Mouse (Mus musculus) kidney, postnatal 10 days (tissue): ENCODE results near the gene Hnrnph1.
A peak's percentile ranks its signal among the peaks of the same experiment; 100 is the strongest.
"Not testable (repeated sequence)": the region's sequence is repeated elsewhere in the genome, so short reads cannot be mapped to it uniquely, and the experiment has no call there.

Experiments
- DNase-seq: peaks from one replicate; pipeline ENCODE4 v3.0.0; 2021; ENCODE audit warnings: mixed read lengths

Hnrnph1 gene

GRCm38 (mm10) chr11:50376911-50377891 lies at the start of gene Hnrnph1:
Hnrnph1 (plus strand) TSS chr11:50376990.
- peak; percentile 99 for DNase-seq

GRCm38 (mm10) chr11:50328075-50328625 lies 48.6 kb upstream of the Hnrnph1 start:
- DNase-seq = no peak

DNA sequence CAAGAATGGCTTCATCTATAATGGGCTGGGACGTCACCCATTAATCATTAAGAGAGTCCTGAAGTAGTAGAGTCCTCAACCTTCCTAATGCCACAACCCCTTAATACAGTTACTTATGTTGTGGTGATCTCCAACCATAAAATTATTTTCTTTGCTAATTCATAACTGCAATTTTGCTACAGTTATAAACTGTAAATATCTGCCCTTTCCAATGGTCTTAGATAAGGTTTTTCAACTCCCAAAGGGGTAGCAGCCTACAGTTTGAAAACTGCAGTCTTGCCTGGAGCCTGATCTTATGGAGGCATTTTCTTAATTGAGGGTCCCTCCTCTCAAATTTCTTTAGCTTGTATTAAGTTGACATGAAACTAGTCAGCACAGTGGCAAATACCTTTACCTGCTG lies 47.4 kb upstream of the Hnrnph1 start:
- DNase-seq = no peak

GRCm38 (mm10) chr11:50333181-50333580 lies 43.6 kb upstream of the Hnrnph1 start:
- DNase-seq = no peak

DNA sequence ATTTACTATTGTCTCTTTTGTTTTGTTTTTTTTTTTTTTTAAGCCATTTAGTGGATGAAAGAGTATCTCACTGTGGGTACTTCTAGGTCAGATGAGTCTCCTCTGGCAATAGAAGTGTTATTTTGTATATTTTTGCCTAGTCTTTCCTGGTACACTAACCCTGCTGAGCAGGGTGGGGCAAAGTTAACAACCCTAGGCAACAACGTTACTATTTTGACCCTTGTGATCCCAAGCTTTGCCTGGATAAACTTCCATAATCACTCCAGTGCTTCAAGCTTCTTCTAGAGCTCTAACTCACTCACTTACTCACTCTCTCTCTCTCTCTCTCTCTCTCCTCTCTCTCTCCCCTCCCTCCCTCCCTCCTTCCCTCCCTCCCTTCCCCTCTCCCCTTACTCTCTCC lies 40.7 kb upstream of the Hnrnph1 start:
- no peak for DNase-seq

GRCm38 (mm10) chr11:50336891-50337290 lies 39.9 kb upstream of the Hnrnph1 start:
- no peak for DNase-seq

- DNase-seq = no peak
These were observed 31.3 kb upstream of the Hnrnph1 start for GRCm38 (mm10) chr11:50345486-50345885.

DNA sequence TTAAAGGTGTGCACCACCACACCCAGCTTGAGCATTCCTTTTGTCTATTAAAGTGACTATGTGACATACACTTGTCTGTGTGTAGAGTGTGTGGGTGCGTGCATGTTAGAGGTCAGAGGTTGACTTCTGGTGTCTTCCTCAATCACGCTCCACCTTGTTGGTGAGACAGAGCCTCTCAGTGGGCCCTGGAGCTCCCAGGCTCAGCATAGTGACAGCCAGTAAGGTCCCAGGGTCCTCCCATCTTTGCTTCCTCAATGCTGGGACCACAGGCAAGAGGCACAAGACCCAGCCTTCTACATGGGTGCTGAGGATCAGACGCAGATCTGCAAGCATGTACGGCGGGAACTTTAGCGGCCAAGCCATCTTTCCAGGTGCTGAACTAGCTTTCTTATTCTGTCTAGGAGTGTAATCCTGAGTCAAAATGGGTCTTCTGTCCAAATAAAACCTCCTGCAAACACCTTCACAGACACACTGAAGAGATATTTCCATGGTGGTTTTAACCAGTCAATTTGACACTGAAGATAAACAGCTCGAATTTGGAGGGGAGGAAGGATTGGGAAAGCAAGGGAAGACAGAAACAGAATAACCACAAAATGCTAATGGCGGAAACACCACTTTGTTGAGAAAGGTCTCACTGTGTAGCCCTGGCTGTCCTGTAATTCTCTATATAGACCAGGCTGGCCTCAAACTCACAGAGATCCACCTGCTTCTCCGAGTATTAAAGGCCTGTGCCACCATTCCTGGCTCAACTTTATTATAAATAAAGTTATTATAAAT lies 30.3 kb upstream of the Hnrnph1 start:
- no peak for DNase-seq

DNA sequence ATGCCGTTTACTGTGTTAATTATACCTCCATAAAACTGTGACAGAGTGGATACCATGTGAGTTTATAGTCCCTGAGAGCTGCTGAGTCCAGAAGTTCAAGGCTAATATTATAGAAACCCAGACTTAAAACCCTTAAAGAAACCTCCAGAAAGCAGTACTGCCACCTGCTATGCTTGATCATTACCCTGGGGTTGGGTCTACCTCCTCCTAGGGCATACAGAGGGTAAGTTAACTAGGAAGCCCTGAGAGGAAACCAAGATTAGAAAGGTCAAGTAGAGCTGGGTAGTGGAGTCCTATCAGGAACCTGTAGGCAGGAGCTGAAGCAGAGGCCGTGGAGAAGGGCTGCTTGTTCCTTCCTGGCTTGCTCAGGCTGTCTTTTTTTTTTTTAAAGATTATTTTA lies 24.6 kb upstream of the Hnrnph1 start:
- no peak for DNase-seq

DNA sequence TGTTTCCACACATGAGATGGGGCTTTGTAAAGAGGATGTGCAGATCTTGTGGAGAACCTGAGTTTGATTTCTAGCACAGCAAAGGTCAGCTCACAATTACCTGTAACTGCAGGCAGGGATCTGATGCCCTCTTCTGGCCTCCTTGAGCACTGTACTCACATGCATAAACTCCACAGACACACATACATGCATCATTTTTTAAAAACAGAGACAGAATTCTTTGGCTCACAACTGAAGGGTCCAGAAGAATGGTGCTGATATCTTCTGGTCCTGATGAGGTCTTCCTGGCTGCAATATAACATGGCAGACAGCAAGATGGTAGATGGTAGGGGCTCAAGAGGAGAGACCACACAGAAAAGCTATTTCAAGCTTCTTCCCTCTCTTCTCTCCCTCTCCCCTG lies 22.6 kb upstream of the Hnrnph1 start, which contains the start of gene Cby3:
Gene Cby3, plus strand, starts transcription at position 301 of the 400 bp plus-strand sequence.
- DNase-seq = no peak

DNA sequence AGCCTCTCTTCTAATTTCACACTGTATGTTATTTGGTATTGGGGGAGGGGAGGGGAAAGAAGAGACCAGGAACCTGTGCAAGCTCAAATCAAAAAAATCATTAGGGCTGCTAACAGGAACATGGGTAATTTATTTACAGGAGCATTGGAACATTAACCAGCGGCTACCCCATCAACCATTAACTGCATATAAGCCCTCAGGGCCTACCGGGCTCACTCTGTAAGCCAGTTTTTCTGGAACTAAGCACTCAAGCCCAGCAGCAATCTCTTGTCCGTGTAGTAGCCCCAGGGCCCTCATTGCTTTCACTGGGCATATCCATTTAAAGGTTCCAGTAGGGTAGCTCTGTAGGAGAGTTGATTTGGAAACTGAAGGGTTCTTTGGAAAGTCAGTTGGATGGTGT lies 21.9 kb upstream of the Hnrnph1 start:
- peak; percentile 77 for DNase-seq

GRCm38 (mm10) chr11:50355395-50355794 lies 21.4 kb upstream of the Hnrnph1 start:
- no peak for DNase-seq

DNA sequence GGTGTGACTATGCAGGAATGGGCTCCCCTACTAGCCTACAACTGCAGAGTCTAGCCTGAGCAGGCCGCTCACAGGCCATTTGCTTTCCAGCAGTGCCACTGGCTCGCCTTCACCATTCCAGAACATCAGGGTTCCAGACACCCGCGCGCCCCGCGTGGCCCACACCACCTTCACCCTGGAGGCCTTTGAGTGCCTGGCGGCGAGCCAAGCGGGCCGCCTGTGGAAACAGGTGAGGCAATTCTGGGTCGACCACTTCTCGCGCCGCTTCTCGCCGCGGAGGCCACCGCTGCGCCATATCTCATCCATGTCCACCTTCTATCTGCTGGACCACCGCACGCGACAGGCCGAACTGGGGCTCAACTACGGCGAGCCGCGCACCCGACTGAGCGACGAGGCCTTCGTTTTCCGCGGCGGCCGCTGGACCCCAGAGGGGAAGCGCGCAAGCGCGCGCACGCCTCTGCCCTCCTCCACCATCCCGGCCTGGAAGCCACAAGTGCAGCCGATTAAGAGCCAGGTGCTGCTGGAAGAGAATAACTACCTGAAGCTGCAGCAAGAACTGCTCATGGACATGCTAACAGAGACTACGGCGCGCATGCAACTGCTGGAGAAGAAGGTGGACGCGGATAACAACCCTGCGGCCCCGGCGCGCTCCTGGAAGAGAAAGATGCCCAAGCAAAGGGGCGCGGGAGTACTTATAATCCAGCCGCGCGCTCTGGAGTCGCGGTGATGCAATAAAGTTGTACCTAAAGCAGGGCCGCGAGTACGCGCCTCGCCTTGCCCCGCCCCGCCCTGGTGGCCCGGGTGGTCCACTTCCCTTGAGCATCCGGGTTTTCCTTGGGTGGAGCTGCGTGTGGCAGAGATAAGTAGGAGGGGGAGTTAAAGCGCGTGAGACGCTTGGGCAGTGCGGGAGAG lies 17.6 kb upstream of the Hnrnph1 start:
- peak; percentile 70 for DNase-seq

GRCm38 (mm10) chr11:50361282-50361681 lies 15.5 kb upstream of the Hnrnph1 start:
- DNase-seq = not testable (repeated sequence)

GRCm38 (mm10) chr11:50364548-50364947 lies 12.2 kb upstream of the Hnrnph1 start:
- DNase-seq = peak; percentile 87

- no peak for DNase-seq
These were observed 11.5 kb upstream of the Hnrnph1 start for GRCm38 (mm10) chr11:50365322-50365721.

- DNase-seq = no peak
These were observed 9.3 kb upstream of the Hnrnph1 start for GRCm38 (mm10) chr11:50367531-50367930.

- DNase-seq = no peak
These were observed 7.4 kb upstream of the Hnrnph1 start for GRCm38 (mm10) chr11:50369360-50369911.

DNA sequence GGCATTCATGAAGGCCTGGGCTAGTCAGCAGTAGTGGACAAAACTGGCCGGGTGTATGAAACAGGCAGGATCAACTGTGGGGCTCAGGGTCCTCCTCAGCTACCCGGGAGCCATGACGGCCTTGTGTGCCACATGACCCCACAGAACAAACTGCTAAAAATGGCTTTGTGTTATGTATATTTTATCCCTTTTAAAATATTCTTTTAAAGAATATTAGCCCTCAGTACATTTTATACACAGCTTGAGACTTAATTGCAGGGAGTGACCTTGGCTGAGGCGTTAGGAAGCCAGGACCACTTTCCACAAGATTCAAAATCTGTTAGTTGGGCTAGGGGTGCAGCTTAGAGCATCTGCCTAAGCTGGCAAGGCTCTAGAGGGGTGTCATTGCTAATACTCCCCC lies 5.8 kb upstream of the Hnrnph1 start:
- peak; percentile 18 for DNase-seq

- peak; percentile 80 for DNase-seq
These were observed 5.4 kb upstream of the Hnrnph1 start for GRCm38 (mm10) chr11:50371399-50371841.

DNA sequence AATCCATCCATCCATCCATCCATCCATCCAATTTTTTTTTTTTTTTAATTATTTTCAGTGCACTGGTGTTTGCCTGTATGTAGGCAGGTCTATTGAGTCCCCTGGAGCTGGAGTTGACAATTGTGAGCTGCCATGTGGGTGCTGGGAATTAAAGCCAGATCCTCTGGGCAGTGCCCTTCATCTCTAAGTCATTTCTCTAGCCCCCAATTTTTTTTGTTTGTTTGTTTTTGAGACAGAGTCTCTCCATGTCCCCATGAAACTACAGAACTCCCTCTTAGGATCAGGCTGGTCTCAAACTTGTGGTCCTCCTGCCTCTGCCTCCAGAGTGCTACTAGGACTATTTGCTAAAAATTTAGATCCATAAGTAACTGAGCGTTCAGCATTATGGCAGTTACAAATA lies 4.9 kb upstream of the Hnrnph1 start:
- DNase-seq = no peak

- peak; percentile 0 for DNase-seq
These were observed 3.7 kb upstream of the Hnrnph1 start for GRCm38 (mm10) chr11:50373086-50373485.
